ENCODE assay signal across 12 mouse cellular contexts in genomic region chr4:133399509-133399908, GRCm38 (mm10). TPM values are rescaled to one million over a fixed set of nuclear protein-coding genes. Genes with fewer than 3 reads are reported as not detected.
DNase-seq lines count a peak whose midpoint lies in the region; ATAC-seq and TF ChIP-seq lines count a peak whose summit lies in the region.
"Had no signal": no experiment of that assay in that cellular context is flagged by ENCODE, and none has a peak within 500 bp of the region (broad histone marks: within the 10 kb centered on the region; RNA-seq: fewer than 3 reads in every experiment).

No protein-coding gene starts in this region.

- no peaks in the 10 kb centered on the region for H3K9me3 ChIP-seq in forebrain, embryonic 13.5 days (replicated peaks)
- no peaks in the 10 kb centered on the region for H3K9me3 ChIP-seq in forebrain, embryonic 14.5 days (replicated peaks; ENCODE audit: control insufficient read depth, low read length)
- no peaks in the 10 kb centered on the region for H3K9me3 ChIP-seq in lung, embryonic 14.5 days (ENCODE audit: low read depth, low read length)
- no peaks in the 10 kb centered on the region for H3K9me3 ChIP-seq in embryonic facial prominence, embryonic 14.5 days (ENCODE audit: control insufficient read depth, low read length)
- H3K9me3 ChIP-seq in stomach, embryonic 16.5 days (replicated peaks; ENCODE audit: control insufficient read depth, low read length) = no peaks in the 10 kb centered on the region

- no peak overlapping the region for H3K4me3 ChIP-seq in forebrain, embryonic 13.5 days
- no peak overlapping the region for H3K4me3 ChIP-seq in forebrain, embryonic 14.5 days (ENCODE audit: low read depth, low read length)
- no peak overlapping the region for H3K4me3 ChIP-seq in lung, embryonic 14.5 days (ENCODE audit: low read depth, low read length)
- no peak overlapping the region for H3K4me3 ChIP-seq in lung, adult 2 months (replicated peaks; ENCODE audit: extremely low read depth, low read depth, low read length)
- no peak overlapping the region for H3K4me3 ChIP-seq in embryonic facial prominence, embryonic 14.5 days (ENCODE audit: low read depth, low read length)
- no peak overlapping the region for H3K4me3 ChIP-seq in stomach, embryonic 16.5 days (replicated peaks; ENCODE audit: low read length)

- TF ChIP-seq CTCF in lung, embryonic 14.5 days (IDR thresholded peaks at IDR 0.05; ENCODE audit: low read depth) = no peak
- TF ChIP-seq CTCF in lung, adult 2 months (IDR thresholded peaks at IDR 0.05; ENCODE audit: insufficient read depth, low read length) = no peak

- DNase-seq in forebrain, embryonic 14.5 days (ENCODE audit: low spot score) = no peak
- DNase-seq in lung, embryonic 14.5 days = no peak
- no peak for DNase-seq in lung, adult 2 months
- DNase-seq in embryonic facial prominence, embryonic 14.5 days (ENCODE audit: low spot score) = no peak
- DNase-seq in left cerebral cortex, postnatal 10 days (ENCODE audit: extremely low spot score in 1 of 2, low spot score in 2 of 2) = no peak
- no peak for DNase-seq in right cerebral cortex, adult 18-20 months
- DNase-seq: B cell, adult 2 months; gastrocnemius, postnatal 14 days; layer of hippocampus, adult 9-11 months had no signal

- no peaks in the 10 kb centered on the region for H3K27me3 ChIP-seq in forebrain, embryonic 13.5 days
- no peaks in the 10 kb centered on the region for H3K27me3 ChIP-seq in forebrain, embryonic 14.5 days (replicated peaks; ENCODE audit: control insufficient read depth, insufficient read depth, low read length)
- H3K27me3 ChIP-seq in lung, embryonic 14.5 days (ENCODE audit: insufficient read depth, low read length) = no peaks in the 10 kb centered on the region
- no peaks in the 10 kb centered on the region for H3K27me3 ChIP-seq in embryonic facial prominence, embryonic 14.5 days (replicated peaks; ENCODE audit: control insufficient read depth, insufficient read depth, low read length)
- H3K27me3 ChIP-seq in stomach, embryonic 16.5 days (ENCODE audit: control insufficient read depth, insufficient read depth, low read length) = no peaks in the 10 kb centered on the region

- peaks cover 18% of the 10 kb centered on the region for H3K4me1 ChIP-seq in forebrain, embryonic 13.5 days
- H3K4me1 ChIP-seq in forebrain, embryonic 14.5 days (ENCODE audit: control insufficient read depth, insufficient read depth, low read length) = no peaks in the 10 kb centered on the region
- no peaks in the 10 kb centered on the region for H3K4me1 ChIP-seq in lung, embryonic 14.5 days (ENCODE audit: insufficient read depth)
- peaks cover 6% of the 10 kb centered on the region for H3K4me1 ChIP-seq in lung, adult 2 months (ENCODE audit: control insufficient read depth, insufficient read depth, low read length)
- peaks cover 27% of the 10 kb centered on the region for H3K4me1 ChIP-seq in embryonic facial prominence, embryonic 14.5 days (ENCODE audit: control insufficient read depth, insufficient read depth, low read length)
- H3K4me1 ChIP-seq in stomach, embryonic 16.5 days (ENCODE audit: control insufficient read depth, insufficient read depth, low read length) = peaks cover 49% of the 10 kb centered on the region

- no peak overlapping the region; the same call in 1 of the 2 replicates for H3K27ac ChIP-seq in forebrain, embryonic 13.5 days
- H3K27ac ChIP-seq in forebrain, embryonic 14.5 days (ENCODE audit: low read depth, low read length) = no peak overlapping the region
- 0 out of 2 replicates have a peak overlapping the region, but pooled peaks have one; percentile 24 for H3K27ac ChIP-seq in lung, embryonic 14.5 days (ENCODE audit: low read depth)
- H3K27ac ChIP-seq in embryonic facial prominence, embryonic 14.5 days (replicated peaks; ENCODE audit: low read depth, low read length) = peak overlapping the region; percentile 48; the same call in 1 of the 2 replicates
- peak overlapping the region; percentile 12; the same call in 1 of the 2 replicates for H3K27ac ChIP-seq in stomach, embryonic 16.5 days (ENCODE audit: low read length)
- H3K27ac ChIP-seq: hindbrain, postnatal 0 days had no signal

- H3K4me2 ChIP-seq in forebrain, embryonic 13.5 days = no peak overlapping the region
- no peak overlapping the region for H3K4me2 ChIP-seq in forebrain, embryonic 14.5 days (ENCODE audit: low read length)
- no peak overlapping the region for H3K4me2 ChIP-seq in lung, embryonic 14.5 days
- no peak overlapping the region for H3K4me2 ChIP-seq in embryonic facial prominence, embryonic 14.5 days (ENCODE audit: low read depth, low read length)
- H3K4me2 ChIP-seq in stomach, embryonic 16.5 days (ENCODE audit: low read depth, low read length) = no peak overlapping the region

- no peak for TF ChIP-seq POLR2A in lung, adult 2 months (IDR thresholded peaks at IDR 0.05; ENCODE audit: borderline replicate concordance, extremely low read depth, low read depth, low read length)

- intact Hi-C loops in left cerebral cortex, postnatal 10 days (cut with DNase I) = no loop called here

- WGBS in forebrain, embryonic 13.5 days = 83% methylated on average over 6 of the region's 6 CpGs
- 86% methylated on average over 6 of the region's 6 CpGs for WGBS in forebrain, embryonic 14.5 days
- WGBS in lung, embryonic 14.5 days = 85% methylated on average over 6 of the region's 6 CpGs
- WGBS in lung, adult 2 months = 69% methylated on average over 6 of the region's 6 CpGs
- WGBS in embryonic facial prominence, embryonic 14.5 days = 60% methylated on average over 6 of the region's 6 CpGs
- 75% methylated on average over 6 of the region's 6 CpGs for whole genome bisulfite sequencing in stomach, embryonic 16.5 days

- H3K9ac ChIP-seq in forebrain, embryonic 13.5 days = peak overlapping the region; percentile 34; the same call in 1 of the 2 replicates
- H3K9ac ChIP-seq in forebrain, embryonic 14.5 days (ENCODE audit: low read length) = no peak overlapping the region
- no peak overlapping the region for H3K9ac ChIP-seq in lung, embryonic 14.5 days
- no peak overlapping the region for H3K9ac ChIP-seq in embryonic facial prominence, embryonic 14.5 days (ENCODE audit: low read depth, low read length)
- no peak overlapping the region for H3K9ac ChIP-seq in stomach, embryonic 16.5 days (ENCODE audit: low read length)

- no peaks in the 10 kb centered on the region for H3K36me3 ChIP-seq in forebrain, embryonic 13.5 days (ENCODE audit: poor library complexity, severe bottlenecking)
- H3K36me3 ChIP-seq in forebrain, embryonic 14.5 days (ENCODE audit: control insufficient read depth, insufficient read depth, low read length) = no peaks in the 10 kb centered on the region
- H3K36me3 ChIP-seq in lung, embryonic 14.5 days (ENCODE audit: insufficient read depth) = 0 out of 2 replicates have a peak, but pooled peaks cover 10% of the 10 kb centered on the region
- H3K36me3 ChIP-seq in embryonic facial prominence, embryonic 14.5 days (ENCODE audit: control insufficient read depth, insufficient read depth, low read length) = no peaks in the 10 kb centered on the region
- H3K36me3 ChIP-seq in stomach, embryonic 16.5 days (ENCODE audit: control insufficient read depth, insufficient read depth, low read length) = no peaks in the 10 kb centered on the region

- no peak for ATAC-seq in forebrain, embryonic 13.5 days
- no peak for ATAC-seq in forebrain, embryonic 14.5 days
- no peak for ATAC-seq in lung, embryonic 14.5 days (ENCODE audit: insufficient read depth)
- ATAC-seq in embryonic facial prominence, embryonic 14.5 days (ENCODE audit: low read depth) = no peak; the same call in 1 of the 2 replicates
- no peak for ATAC-seq in stomach, embryonic 16.5 days (ENCODE audit: insufficient read depth, low FRiP score)
- ATAC-seq: hindbrain, postnatal 0 days had no signal

RNA-seq across cellular contexts. Expression of gene Slc9a1, which starts 30.0 kb away (rescaled TPM):
- 5.6 and 7.3 TPM in 2 replicates for polyA plus RNA-seq in forebrain, embryonic 13.5 days (2015; fragmentation: Nextera tagmentation; extraction: Ambion mirVana)
- polyA plus RNA-seq in forebrain, embryonic 14.5 days (2014; fragmentation: Nextera tagmentation; extraction: Ambion mirVana) = 4.4 and 7.3 TPM in 2 replicates
- polyA plus RNA-seq in lung, embryonic 14.5 days (2014; fragmentation: Nextera tagmentation; extraction: Ambion mirVana) = 8.7 and 9.7 TPM in 2 replicates
- polyA plus RNA-seq in lung, adult 2 months (2012; rRNA removed) = 39.9 and 40.4 TPM in 2 replicates
- polyA plus RNA-seq in embryonic facial prominence, embryonic 14.5 days (2014; fragmentation: Nextera tagmentation; extraction: Ambion mirVana) = 9.2 and 11.0 TPM in 2 replicates
- polyA plus RNA-seq in stomach, embryonic 16.5 days (2015; fragmentation: Nextera tagmentation; extraction: Ambion mirVana) = 10.1 and 10.7 TPM in 2 replicates
- total RNA-seq in left cerebral cortex, postnatal 10 days (2021) = 10 to 100 TPM; 37.3 to 40.9 TPM

RNA-seq across cellular contexts. Expression of gene Wdtc1, which starts 46.2 kb away (rescaled TPM):
- polyA plus RNA-seq in forebrain, embryonic 13.5 days (2015; fragmentation: Nextera tagmentation; extraction: Ambion mirVana) = 14.0 and 16.9 TPM in 2 replicates
- polyA plus RNA-seq in forebrain, embryonic 14.5 days (2014; fragmentation: Nextera tagmentation; extraction: Ambion mirVana) = 17.5 and 18.9 TPM in 2 replicates
- 13.8 and 15.3 TPM in 2 replicates for polyA plus RNA-seq in lung, embryonic 14.5 days (2014; fragmentation: Nextera tagmentation; extraction: Ambion mirVana)
- polyA plus RNA-seq in lung, adult 2 months (2012; rRNA removed) = 49.1 and 50.3 TPM in 2 replicates
- 17.4 and 17.6 TPM in 2 replicates for polyA plus RNA-seq in embryonic facial prominence, embryonic 14.5 days (2014; fragmentation: Nextera tagmentation; extraction: Ambion mirVana)
- 12.9 and 14.8 TPM in 2 replicates for polyA plus RNA-seq in stomach, embryonic 16.5 days (2015; fragmentation: Nextera tagmentation; extraction: Ambion mirVana)
- total RNA-seq in left cerebral cortex, postnatal 10 days (2021) = 10 to 100 TPM; 48.7 to 49.0 TPM

Comparison
In these comparisons a context has a peak if more than half of its experiments do, and no peak if none do; other contexts are left out.
1. H3K27ac ChIP-seq: peak in lung, embryonic 14.5 days (single experiment), embryonic facial prominence, embryonic 14.5 days (single experiment) and stomach, embryonic 16.5 days (single experiment); none in forebrain, embryonic 13.5 days (single experiment) and forebrain, embryonic 14.5 days (single experiment).